Comparison of ENCODE assay signal across 10 mouse cellular contexts in the genomic region with DNA sequence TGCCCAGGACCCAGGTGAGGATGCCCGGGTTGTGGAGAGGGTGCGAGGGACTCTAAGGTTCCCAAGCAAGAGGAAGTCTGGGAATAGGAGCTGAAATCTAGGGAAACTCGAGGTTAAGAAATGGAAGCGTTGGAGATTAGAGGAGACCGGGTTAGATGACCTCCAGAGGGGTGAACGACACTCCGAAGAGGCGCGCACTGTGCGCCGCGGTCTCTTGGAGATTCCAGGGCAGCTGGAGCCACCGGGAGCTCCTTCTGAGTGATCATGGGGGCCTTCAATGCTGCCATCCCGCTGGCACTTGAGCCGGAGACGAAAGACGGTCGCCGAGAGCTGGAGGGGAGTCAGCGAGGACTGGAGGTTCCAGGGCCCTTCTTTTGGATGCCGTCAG. TPM values are rescaled to one million over a fixed set of nuclear protein-coding genes. Genes with fewer than 3 reads are reported as not detected.
A peak's percentile ranks its signal among the peaks of the same experiment; 100 is the strongest.
DNase-seq lines count a peak whose midpoint lies in the region; ATAC-seq lines count a peak whose summit lies in the region.
"Had no signal": no experiment of that assay in that cellular context is flagged by ENCODE, and none has a peak within 500 bp of the region (broad histone marks: within the 10 kb centered on the region; RNA-seq: fewer than 3 reads in every experiment).

No protein-coding gene starts in this region.

- DNase-seq in heart, adult 8-10 months (ENCODE audit: low spot score): no peak
- DNase-seq in thymus, postnatal 25 days: no peak
- DNase-seq in retina, postnatal 1 day: no peak
- no peak for DNase-seq in natural killer cell, adult 2 months (ENCODE audit: low spot score in 2 of 2)
- DNase-seq: gastrocnemius, postnatal 36 days had no signal

- H3K27me3 ChIP-seq in heart, embryonic 16.5 days (ENCODE audit: control insufficient read depth, insufficient read depth, low read length): peaks cover 69% of the 10 kb centered on the region
- H3K27me3 ChIP-seq in embryonic facial prominence, embryonic 12.5 days: peaks cover 76% of the 10 kb centered on the region
- H3K27me3 ChIP-seq in hindbrain, embryonic 15.5 days: peaks cover 63% of the 10 kb centered on the region
- H3K27me3 ChIP-seq in midbrain, embryonic 16.5 days (ENCODE audit: control insufficient read depth, insufficient read depth, low read depth, low read length): peaks cover 69% of the 10 kb centered on the region

- no peak for ATAC-seq in heart, embryonic 16.5 days (replicated peaks; ENCODE audit: extremely low read depth, insufficient read depth, low FRiP score)
- no peak for ATAC-seq in embryonic facial prominence, embryonic 12.5 days (ENCODE audit: insufficient number of reproducible peaks, insufficient read depth, low FRiP score, low TSS enrichment)
- no peak for ATAC-seq in hindbrain, embryonic 15.5 days (ENCODE audit: low FRiP score, low read depth)
- no peak for ATAC-seq in midbrain, embryonic 16.5 days

- whole genome bisulfite sequencing in heart, embryonic 16.5 days: under 1% methylated on average over 21 of the region's 21 CpGs
- under 1% methylated on average over 21 of the region's 21 CpGs for WGBS in embryonic facial prominence, embryonic 12.5 days
- WGBS in hindbrain, embryonic 15.5 days: 0% methylated on average over 21 of the region's 21 CpGs
- WGBS in midbrain, embryonic 16.5 days: 1% methylated on average over 21 of the region's 21 CpGs

- no peak overlapping the region for H3K9ac ChIP-seq in heart, embryonic 16.5 days (ENCODE audit: low read length)
- H3K9ac ChIP-seq in embryonic facial prominence, embryonic 12.5 days: peak overlapping the region; percentile 73
- H3K9ac ChIP-seq in hindbrain, embryonic 15.5 days: no peak overlapping the region
- H3K9ac ChIP-seq in midbrain, embryonic 16.5 days (ENCODE audit: low read depth, low read length): no peak overlapping the region

- H3K36me3 ChIP-seq in heart, embryonic 16.5 days (ENCODE audit: control insufficient read depth, insufficient read depth): no peaks in the 10 kb centered on the region
- no peaks in the 10 kb centered on the region; the same call in 1 of the 2 replicates for H3K36me3 ChIP-seq in embryonic facial prominence, embryonic 12.5 days
- H3K36me3 ChIP-seq in hindbrain, embryonic 15.5 days: no peaks in the 10 kb centered on the region
- no peaks in the 10 kb centered on the region for H3K36me3 ChIP-seq in midbrain, embryonic 16.5 days (ENCODE audit: control insufficient read depth, insufficient read depth, low read length)

- peak overlapping the region; percentile 64 for H3K4me2 ChIP-seq in heart, embryonic 16.5 days (ENCODE audit: low read depth, low read length)
- H3K4me2 ChIP-seq in embryonic facial prominence, embryonic 12.5 days (replicated peaks): peak overlapping the region; percentile 73
- H3K4me2 ChIP-seq in hindbrain, embryonic 15.5 days: peak overlapping the region; percentile 87
- H3K4me2 ChIP-seq in midbrain, embryonic 16.5 days (ENCODE audit: low read length): peak overlapping the region; percentile 77

- no peak overlapping the region for H3K27ac ChIP-seq in heart, embryonic 16.5 days (ENCODE audit: low read length)
- peak overlapping the region; percentile 41; the same call in 1 of the 2 replicates for H3K27ac ChIP-seq in embryonic facial prominence, embryonic 12.5 days
- no peak overlapping the region for H3K27ac ChIP-seq in hindbrain, embryonic 15.5 days (replicated peaks)
- H3K27ac ChIP-seq in midbrain, embryonic 16.5 days (ENCODE audit: low read length): no peak overlapping the region

- H3K9me3 ChIP-seq in heart, embryonic 16.5 days (replicated peaks; ENCODE audit: control insufficient read depth, low read length): no peaks in the 10 kb centered on the region
- no peaks in the 10 kb centered on the region for H3K9me3 ChIP-seq in embryonic facial prominence, embryonic 12.5 days
- no peaks in the 10 kb centered on the region for H3K9me3 ChIP-seq in hindbrain, embryonic 15.5 days
- no peaks in the 10 kb centered on the region for H3K9me3 ChIP-seq in midbrain, embryonic 16.5 days (replicated peaks; ENCODE audit: control insufficient read depth, low read length, poor library complexity, severe bottlenecking)

- H3K4me3 ChIP-seq in heart, embryonic 16.5 days (ENCODE audit: low read length): peak overlapping the region; percentile 48
- peak overlapping the region; percentile 53 for H3K4me3 ChIP-seq in embryonic facial prominence, embryonic 12.5 days
- peak overlapping the region; percentile 42 for H3K4me3 ChIP-seq in hindbrain, embryonic 15.5 days
- peak overlapping the region; percentile 43 for H3K4me3 ChIP-seq in midbrain, embryonic 16.5 days (ENCODE audit: low read depth, low read length)

- H3K4me1 ChIP-seq in heart, embryonic 16.5 days (ENCODE audit: control insufficient read depth, insufficient read depth, low read length): peaks cover 10% of the 10 kb centered on the region; the same call in 1 of the 2 replicates
- peaks cover 21% of the 10 kb centered on the region for H3K4me1 ChIP-seq in embryonic facial prominence, embryonic 12.5 days
- peaks cover 23% of the 10 kb centered on the region for H3K4me1 ChIP-seq in hindbrain, embryonic 15.5 days (replicated peaks)
- peaks cover 17% of the 10 kb centered on the region for H3K4me1 ChIP-seq in midbrain, embryonic 16.5 days (ENCODE audit: control insufficient read depth, insufficient read depth, low read length)

RNA-seq across cellular contexts. Expression of a gene that starts 0.7 kb away (rescaled TPM):
- 0.07 and 0.11 TPM in 2 replicates for polyA plus RNA-seq in heart, embryonic 16.5 days (2015; fragmentation: Nextera tagmentation; extraction: Ambion mirVana)
- total RNA-seq in heart, adult 8-10 months (2022): not detected
- polyA plus RNA-seq in embryonic facial prominence, embryonic 12.5 days (2016; fragmentation: Nextera tagmentation; extraction: Ambion mirVana): 20.2 and 21.8 TPM in 2 replicates
- polyA plus RNA-seq in hindbrain, embryonic 15.5 days (2015; fragmentation: Nextera tagmentation; extraction: Ambion mirVana): 0.19 and 0.54 TPM in 2 replicates
- polyA plus RNA-seq in midbrain, embryonic 16.5 days (2015; fragmentation: Nextera tagmentation; extraction: Ambion mirVana): 0.22 and 0.38 TPM in 2 replicates
- total RNA-seq: gastrocnemius, postnatal 36 days; layer of hippocampus, postnatal 25 days had no signal

RNA-seq across cellular contexts. Expression of a gene that starts 25.4 kb away (rescaled TPM):
- polyA plus RNA-seq in heart, embryonic 16.5 days (2015; fragmentation: Nextera tagmentation; extraction: Ambion mirVana): 0.09 and 0.17 TPM in 2 replicates
- not detected for total RNA-seq in heart, adult 8-10 months (2022)
- polyA plus RNA-seq in embryonic facial prominence, embryonic 12.5 days (2016; fragmentation: Nextera tagmentation; extraction: Ambion mirVana): 4.9 and 5.7 TPM in 2 replicates
- not detected in 2 replicates for polyA plus RNA-seq in hindbrain, embryonic 15.5 days (2015; fragmentation: Nextera tagmentation; extraction: Ambion mirVana)
- 0.36 TPM in 1 of 2 replicates, not detected in the other for polyA plus RNA-seq in midbrain, embryonic 16.5 days (2015; fragmentation: Nextera tagmentation; extraction: Ambion mirVana)
- total RNA-seq: gastrocnemius, postnatal 36 days; layer of hippocampus, postnatal 25 days had no signal

RNA-seq across cellular contexts. Expression of a gene that starts 44.0 kb away (rescaled TPM):
- polyA plus RNA-seq in heart, embryonic 16.5 days (2015; fragmentation: Nextera tagmentation; extraction: Ambion mirVana): 9.6 and 11.5 TPM in 2 replicates
- 10 to 100 TPM in 1 of 4 experiments, 1 to 10 TPM in 3; 9.1 to 10.3 (median 9.8) TPM for total RNA-seq in heart, adult 8-10 months (2022)
- 10.5 and 10.9 TPM in 2 replicates for polyA plus RNA-seq in embryonic facial prominence, embryonic 12.5 days (2016; fragmentation: Nextera tagmentation; extraction: Ambion mirVana)
- polyA plus RNA-seq in hindbrain, embryonic 15.5 days (2015; fragmentation: Nextera tagmentation; extraction: Ambion mirVana): 17.9 and 19.8 TPM in 2 replicates
- 13.7 and 16.6 TPM in 2 replicates for polyA plus RNA-seq in midbrain, embryonic 16.5 days (2015; fragmentation: Nextera tagmentation; extraction: Ambion mirVana)

Comparison
In these comparisons a context has a peak if more than half of its experiments do, and no peak if none do; other contexts are left out.
1. RNA of a gene that starts 0.7 kb away (polyA plus RNA-seq): 20.2 to 21.8 TPM in embryonic facial prominence, embryonic 12.5 days; 0.22 to 0.38 TPM in midbrain, embryonic 16.5 days, 0.19 to 0.54 TPM in hindbrain, embryonic 15.5 days and 0.07 to 0.11 TPM in heart, embryonic 16.5 days; every median in the first group is over 10 times any median in the second.
2. Peak in every context shown above with its lines, with median percentiles within 50 percentile points of each other: H3K4me2 ChIP-seq and H3K4me3 ChIP-seq.